ENCODE assay signal across 8 mouse cellular contexts in genomic region chr7:93079420-93079784, GRCm38 (mm10). TPM values are rescaled to one million over a fixed set of nuclear protein-coding genes. Genes with fewer than 3 reads are reported as not detected.
DNase-seq lines count a peak whose midpoint lies in the region; ATAC-seq and TF ChIP-seq lines count a peak whose summit lies in the region.

No protein-coding gene starts in this region.

- 28% methylated on average over 7 of the region's 7 CpGs for WGBS in heart, postnatal 0 days
- 24% methylated on average over 7 of the region's 7 CpGs for WGBS in embryonic facial prominence, embryonic 12.5 days
- 15% methylated on average over 7 of the region's 7 CpGs for WGBS in hindbrain, embryonic 16.5 days
- WGBS in midbrain, embryonic 14.5 days = 6% methylated on average over 7 of the region's 7 CpGs

- H3K27ac ChIP-seq in heart, postnatal 0 days (ENCODE audit: low read depth) = no peak overlapping the region
- H3K27ac ChIP-seq in embryonic facial prominence, embryonic 12.5 days = peak overlapping the region; percentile 50; the same call in 1 of the 2 replicates
- no peak overlapping the region for H3K27ac ChIP-seq in hindbrain, embryonic 16.5 days (ENCODE audit: low read depth, low read length)
- H3K27ac ChIP-seq in midbrain, embryonic 14.5 days (replicated peaks; ENCODE audit: low read depth, low read length) = peak overlapping the region; percentile 87; the same call in 1 of the 2 replicates

- TF ChIP-seq CTCF in heart, postnatal 0 days (IDR thresholded peaks at IDR 0.05; ENCODE audit: low read depth) = no peak

- no peak for ATAC-seq in heart, postnatal 0 days (ENCODE audit: insufficient read depth, low read depth)
- peak; percentile 23; the same call in 1 of the 2 replicates for ATAC-seq in embryonic facial prominence, embryonic 12.5 days (ENCODE audit: insufficient number of reproducible peaks, insufficient read depth, low FRiP score, low TSS enrichment)
- peak; percentile 38 for ATAC-seq in hindbrain, embryonic 16.5 days
- peak; percentile 26 for ATAC-seq in midbrain, embryonic 14.5 days (ENCODE audit: low FRiP score, low TSS enrichment)

- H3K9me3 ChIP-seq in heart, postnatal 0 days (replicated peaks; ENCODE audit: control insufficient read depth, low read length) = no peaks in the 10 kb centered on the region
- H3K9me3 ChIP-seq in embryonic facial prominence, embryonic 12.5 days = no peaks in the 10 kb centered on the region
- H3K9me3 ChIP-seq in hindbrain, embryonic 16.5 days (ENCODE audit: control insufficient read depth, low read length) = no peaks in the 10 kb centered on the region
- no peaks in the 10 kb centered on the region for H3K9me3 ChIP-seq in midbrain, embryonic 14.5 days (ENCODE audit: control insufficient read depth, low read length)

- H3K4me1 ChIP-seq in heart, postnatal 0 days (ENCODE audit: control insufficient read depth, insufficient read depth) = no peaks in the 10 kb centered on the region
- 0 out of 2 replicates have a peak, but pooled peaks cover 4% of the 10 kb centered on the region for H3K4me1 ChIP-seq in embryonic facial prominence, embryonic 12.5 days
- peaks cover 10% of the 10 kb centered on the region for H3K4me1 ChIP-seq in hindbrain, embryonic 16.5 days (ENCODE audit: control insufficient read depth, insufficient read depth, low read depth, low read length)
- H3K4me1 ChIP-seq in midbrain, embryonic 14.5 days (ENCODE audit: control insufficient read depth, insufficient read depth, low read length) = peaks cover 44% of the 10 kb centered on the region

- H3K9ac ChIP-seq in heart, postnatal 0 days (replicated peaks; ENCODE audit: low read depth, low read length) = no peak overlapping the region
- peak overlapping the region; percentile 47; the same call in 1 of the 2 replicates for H3K9ac ChIP-seq in embryonic facial prominence, embryonic 12.5 days
- peak overlapping the region; percentile 8 for H3K9ac ChIP-seq in hindbrain, embryonic 16.5 days (ENCODE audit: low read depth, low read length)
- peak overlapping the region; percentile 81; the same call in 1 of the 2 replicates for H3K9ac ChIP-seq in midbrain, embryonic 14.5 days (replicated peaks; ENCODE audit: low read length)

- DNase-seq in heart, postnatal 0 days (ENCODE audit: low spot score) = no peak
- no peak for DNase-seq in heart, postnatal 14 days
- no peak for DNase-seq in midbrain, embryonic 14.5 days
- no peak for DNase-seq in yolk sac, embryonic 10.5 days (ENCODE audit: low spot score)
- no peak for DNase-seq in adrenal gland, postnatal 10 days
- DNase-seq in urinary bladder, postnatal 4 days (ENCODE audit: low spot score in 2 of 2) = no peak

- peaks cover 42% of the 10 kb centered on the region for H3K27me3 ChIP-seq in heart, postnatal 0 days (ENCODE audit: control insufficient read depth, insufficient read depth, low read length)
- H3K27me3 ChIP-seq in embryonic facial prominence, embryonic 12.5 days = 0 out of 2 replicates have a peak, but pooled peaks cover 8% of the 10 kb centered on the region
- H3K27me3 ChIP-seq in hindbrain, embryonic 16.5 days (replicated peaks; ENCODE audit: control insufficient read depth, insufficient read depth, low read length) = no peaks in the 10 kb centered on the region
- no peaks in the 10 kb centered on the region for H3K27me3 ChIP-seq in midbrain, embryonic 14.5 days (ENCODE audit: control insufficient read depth, insufficient read depth, low read length)

- H3K36me3 ChIP-seq in heart, postnatal 0 days (replicated peaks; ENCODE audit: control insufficient read depth, insufficient read depth, low read length) = no peaks in the 10 kb centered on the region
- H3K36me3 ChIP-seq in embryonic facial prominence, embryonic 12.5 days = no peaks in the 10 kb centered on the region
- H3K36me3 ChIP-seq in hindbrain, embryonic 16.5 days (ENCODE audit: control insufficient read depth, insufficient read depth, low read length) = no peaks in the 10 kb centered on the region
- H3K36me3 ChIP-seq in midbrain, embryonic 14.5 days (ENCODE audit: control insufficient read depth, insufficient read depth, low read length) = no peaks in the 10 kb centered on the region

- peak overlapping the region; percentile 57 for H3K4me3 ChIP-seq in heart, postnatal 0 days (ENCODE audit: low read depth, low read length)
- peak overlapping the region; percentile 48 for H3K4me3 ChIP-seq in embryonic facial prominence, embryonic 12.5 days
- peak overlapping the region; percentile 81 for H3K4me3 ChIP-seq in hindbrain, embryonic 16.5 days (ENCODE audit: low read length)
- H3K4me3 ChIP-seq in midbrain, embryonic 14.5 days (replicated peaks; ENCODE audit: low read depth, low read length) = peak overlapping the region; percentile 80

- peak overlapping the region; percentile 74 for H3K4me2 ChIP-seq in heart, postnatal 0 days (ENCODE audit: low read depth, low read length)
- H3K4me2 ChIP-seq in embryonic facial prominence, embryonic 12.5 days (replicated peaks) = peak overlapping the region; percentile 83
- peak overlapping the region; percentile 79 for H3K4me2 ChIP-seq in hindbrain, embryonic 16.5 days (ENCODE audit: low read length)
- peak overlapping the region; percentile 79 for H3K4me2 ChIP-seq in midbrain, embryonic 14.5 days (ENCODE audit: low read length)

- no peak for TF ChIP-seq EP300 in heart, postnatal 0 days (IDR thresholded peaks at IDR 0.05; ENCODE audit: low read depth)

- intact Hi-C loops in heart, postnatal 14 days (cut with DNase I) = no loop called here

RNA-seq across cellular contexts. Expression of gene Fam181b, which starts 0.3 kb away (rescaled TPM):
- 6.0 and 7.5 TPM in 2 replicates for total RNA-seq in heart, postnatal 0 days (2014; rRNA removed; ENCODE audit: low replicate concordance)
- polyA plus RNA-seq in heart, postnatal 0 days (2015; fragmentation: Nextera tagmentation; extraction: Ambion mirVana) = 3.0 and 3.5 TPM in 2 replicates
- total RNA-seq in heart, postnatal 14 days (2021) = 1 to 10 TPM; 6.0 to 7.1 TPM
- 11.6 and 12.5 TPM in 2 replicates for polyA plus RNA-seq in embryonic facial prominence, embryonic 12.5 days (2016; fragmentation: Nextera tagmentation; extraction: Ambion mirVana)
- polyA plus RNA-seq in hindbrain, embryonic 16.5 days (2015; fragmentation: Nextera tagmentation; extraction: Ambion mirVana) = 47.5 and 48.9 TPM in 2 replicates
- polyA plus RNA-seq in midbrain, embryonic 14.5 days (2014; fragmentation: Nextera tagmentation; extraction: Ambion mirVana) = 29.0 and 38.7 TPM in 2 replicates
- 1 to 10 TPM; 3.1 to 7.2 TPM for total RNA-seq in adrenal gland, postnatal 10 days (2021)

Comparison
In these comparisons a context has a peak if more than half of its experiments do, and no peak if none do; other contexts are left out.
1. H3K27ac ChIP-seq: peak in embryonic facial prominence, embryonic 12.5 days (single experiment) and midbrain, embryonic 14.5 days (single experiment); none in heart, postnatal 0 days (single experiment) and hindbrain, embryonic 16.5 days (single experiment).
2. Peak in every context shown above with its lines, with median percentiles within 50 percentile points of each other: H3K4me2 ChIP-seq and H3K4me3 ChIP-seq.